Mouse (Mus musculus): ENCODE measurements at regions not wholly inside any gene's neighbourhood (a gene's known extent, or its start where the extent isn't known, plus 50 kb on each side); places are given as distances from the start of the nearest gene placed in this dataset.

GRCm38 (mm10) chr16:76110383-76110782 is 88.3 kb upstream of the Samsn1 start:
- no peak for TF ChIP-seq CTCF (IDR thresholded peaks at IDR 0.05; ENCODE audit: low read depth)
- no peak for TF ChIP-seq EP300 (IDR thresholded peaks at IDR 0.05; ENCODE audit: low read depth)

All from heart, postnatal 0 days (tissue).